Mouse (Mus musculus): ENCODE measurements around the gene Psap.

Gene Psap

GRCm38 (mm10) chr10:60349056-60349455 lies 71.6 kb downstream of the Psap start:
- no peak for DNase-seq (ENCODE audit: low spot score)

GRCm38 (mm10) chr10:60349644-60350043 lies 72.2 kb downstream of the Psap start:
- no peak for DNase-seq (ENCODE audit: low spot score)

- no peak for DNase-seq (ENCODE audit: low spot score)
These were observed 72.8 kb downstream of the Psap start for GRCm38 (mm10) chr10:60350077-60350804.

GRCm38 (mm10) chr10:60350805-60351167 lies 73.4 kb downstream of the Psap start:
- no peak for DNase-seq (ENCODE audit: low spot score)

GRCm38 (mm10) chr10:60351248-60351647 lies 73.8 kb downstream of the Psap start:
- DNase-seq (ENCODE audit: low spot score): no peak

- DNase-seq (ENCODE audit: low spot score): no peak
These were observed 74.5 kb downstream of the Psap start for GRCm38 (mm10) chr10:60351761-60352455.

Data from layer of hippocampus, adult 9-10 months (tissue).